Mouse (Mus musculus): ENCODE measurements around the gene Crtc1. TPM values are rescaled to one million over a fixed set of nuclear protein-coding genes. Genes with fewer than 3 reads are reported as not detected.
A peak's percentile ranks its signal among the peaks of the same experiment; 100 is the strongest.

Crtc1 gene
- total RNA-seq, 2 experiments from 2014 or later = 7.7 to 8.4 TPM

DNA sequence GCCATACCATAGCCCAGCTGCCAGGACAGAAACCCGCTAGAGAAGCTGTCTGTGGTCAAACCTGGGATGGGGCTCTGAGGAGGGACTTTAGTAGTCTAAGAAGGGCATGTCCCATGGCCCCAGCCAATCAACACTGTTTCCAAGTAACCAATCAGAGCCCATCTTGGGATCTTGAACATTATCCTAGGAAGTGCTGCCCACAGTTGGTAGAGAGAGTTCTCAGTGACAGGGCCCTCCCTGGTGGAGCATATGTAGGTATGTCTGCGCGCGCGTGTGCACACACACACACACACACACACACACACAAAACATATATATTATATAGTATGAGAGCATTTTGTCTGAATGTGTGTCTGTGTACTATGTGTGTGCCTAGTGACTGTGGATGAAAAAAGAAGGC is 46.3 kb downstream of the Crtc1 start:
- no peak for DNase-seq (ENCODE audit: low spot score)

DNA sequence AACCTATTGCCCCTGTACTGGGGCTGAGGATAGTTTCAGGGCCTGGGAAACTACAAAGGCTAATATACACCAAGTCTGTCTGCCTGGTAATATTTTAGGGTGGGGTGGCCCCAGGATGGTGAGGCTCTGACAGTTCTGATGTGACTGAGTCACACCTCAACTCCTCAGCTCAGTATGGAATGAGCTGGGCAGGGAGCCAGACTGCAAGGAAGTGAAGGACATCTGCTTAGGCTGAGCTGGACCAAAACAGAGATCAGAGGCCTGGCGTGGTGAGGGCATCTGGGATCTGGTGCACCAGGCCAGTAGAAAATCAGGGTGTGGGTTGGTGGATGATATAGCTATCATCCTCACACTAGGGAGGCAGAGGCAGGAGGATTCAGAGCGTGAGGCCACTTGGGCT is 49.7 kb downstream of the Crtc1 start:
- no peak for DNase-seq (ENCODE audit: low spot score)

DNA sequence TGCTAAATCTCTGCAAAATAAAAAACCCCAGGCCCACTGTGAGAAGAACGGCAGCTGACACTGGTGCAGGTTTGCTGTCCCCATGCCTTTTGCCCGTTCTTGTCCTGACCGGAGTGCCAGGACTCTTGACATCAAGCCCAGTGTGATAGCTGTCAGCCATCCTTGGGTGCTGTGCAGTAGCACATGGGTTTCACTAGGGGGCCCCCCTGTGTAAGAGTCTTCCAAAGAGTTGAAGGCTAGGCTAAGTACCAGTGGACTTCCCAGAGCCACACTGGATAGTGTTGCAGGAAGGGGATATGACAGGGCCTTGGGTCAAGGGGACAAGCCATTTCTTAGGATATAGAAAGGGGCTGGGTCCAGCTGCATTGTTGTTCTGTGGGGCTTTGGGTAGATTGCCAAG is 56.1 kb downstream of the Crtc1 start:
- peak; percentile 87 for DNase-seq (ENCODE audit: low spot score)

DNA sequence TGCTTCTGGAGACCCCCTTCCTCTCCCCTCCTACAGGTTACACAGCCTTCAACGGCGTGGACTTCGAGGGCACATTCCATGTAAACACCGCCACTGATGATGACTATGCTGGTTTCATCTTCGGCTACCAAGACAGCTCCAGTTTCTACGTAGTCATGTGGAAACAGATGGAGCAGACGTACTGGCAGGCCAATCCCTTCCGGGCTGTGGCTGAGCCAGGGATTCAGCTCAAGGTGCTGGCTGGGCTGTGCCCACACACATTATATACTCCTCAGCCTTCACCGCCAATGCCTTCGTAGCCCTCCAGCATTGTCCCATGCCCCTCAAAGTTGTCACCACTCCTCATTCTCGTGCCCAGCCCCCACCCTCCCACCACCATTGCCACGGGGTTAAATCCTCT is 59.3 kb downstream of the Crtc1 start:
- no peak for DNase-seq (ENCODE audit: low spot score)

DNA sequence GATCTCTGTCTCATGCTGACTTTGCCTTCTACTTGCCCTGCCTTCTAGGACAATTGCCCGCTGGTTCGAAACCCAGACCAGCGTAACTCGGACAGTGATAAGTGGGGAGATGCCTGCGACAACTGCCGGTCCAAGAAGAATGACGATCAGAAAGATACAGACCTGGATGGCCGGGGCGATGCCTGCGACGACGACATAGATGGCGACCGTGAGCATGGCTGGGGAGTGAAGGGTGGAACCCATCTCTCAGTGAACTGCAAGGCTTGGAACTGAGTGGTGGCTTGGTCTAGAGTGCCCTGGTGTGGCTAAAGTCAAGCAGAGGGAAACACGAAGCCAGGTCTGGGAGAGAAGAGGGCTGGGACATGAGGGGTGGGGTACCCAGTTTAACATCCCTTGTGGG is 62.3 kb downstream of the Crtc1 start:
- no peak for DNase-seq (ENCODE audit: low spot score)

DNA sequence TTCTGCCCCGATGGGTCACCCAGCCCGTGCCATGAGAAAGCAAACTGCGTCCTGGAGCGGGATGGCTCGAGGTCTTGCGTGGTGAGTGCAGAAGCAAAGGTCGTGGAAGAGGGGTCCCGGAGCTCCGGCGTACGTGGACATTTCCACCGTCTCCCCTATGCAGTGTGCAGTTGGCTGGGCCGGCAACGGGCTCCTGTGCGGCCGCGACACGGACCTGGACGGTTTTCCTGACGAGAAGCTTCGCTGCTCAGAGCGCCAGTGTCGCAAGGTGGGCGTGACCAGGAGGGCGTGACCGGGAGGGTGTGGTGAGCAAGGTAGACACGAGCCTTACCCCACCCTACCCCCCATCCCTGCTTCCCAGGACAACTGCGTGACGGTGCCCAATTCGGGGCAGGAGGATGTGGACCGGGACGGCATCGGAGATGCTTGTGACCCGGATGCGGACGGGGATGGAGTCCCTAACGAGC is 63.1 kb downstream of the Crtc1 start:
- DNase-seq (ENCODE audit: low spot score) = no peak

DNA sequence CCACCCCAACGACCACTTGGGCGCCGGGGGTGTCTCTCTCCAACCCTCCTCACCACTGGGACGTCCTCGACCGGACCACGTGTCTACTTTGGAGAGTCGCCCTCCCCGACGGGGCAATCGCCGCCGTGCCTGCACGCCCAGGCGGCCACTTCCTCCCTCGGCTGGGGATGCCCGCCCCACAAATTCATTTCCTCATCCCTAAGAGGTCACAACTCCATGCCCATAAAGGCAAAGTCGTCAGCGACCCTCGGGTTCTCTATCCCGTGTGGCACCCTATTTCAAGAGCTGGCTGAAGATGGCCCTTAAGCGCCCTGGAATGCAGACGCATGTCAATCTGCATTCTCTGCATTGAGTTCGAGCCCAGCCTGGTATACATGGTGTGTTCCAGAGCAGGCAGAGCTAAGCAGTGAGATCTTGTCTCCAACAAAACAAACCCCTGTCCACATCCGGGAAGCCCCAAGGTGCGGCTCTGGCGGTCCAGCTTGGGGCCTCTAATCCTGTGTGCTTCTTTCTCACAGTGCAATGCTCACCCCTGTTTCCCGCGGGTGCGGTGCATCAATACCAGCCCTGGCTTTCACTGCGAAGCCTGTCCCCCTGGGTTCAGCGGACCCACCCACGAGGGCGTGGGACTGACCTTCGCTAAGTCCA is 64.0 kb downstream of the Crtc1 start:
- DNase-seq (ENCODE audit: low spot score) = no peak

DNA sequence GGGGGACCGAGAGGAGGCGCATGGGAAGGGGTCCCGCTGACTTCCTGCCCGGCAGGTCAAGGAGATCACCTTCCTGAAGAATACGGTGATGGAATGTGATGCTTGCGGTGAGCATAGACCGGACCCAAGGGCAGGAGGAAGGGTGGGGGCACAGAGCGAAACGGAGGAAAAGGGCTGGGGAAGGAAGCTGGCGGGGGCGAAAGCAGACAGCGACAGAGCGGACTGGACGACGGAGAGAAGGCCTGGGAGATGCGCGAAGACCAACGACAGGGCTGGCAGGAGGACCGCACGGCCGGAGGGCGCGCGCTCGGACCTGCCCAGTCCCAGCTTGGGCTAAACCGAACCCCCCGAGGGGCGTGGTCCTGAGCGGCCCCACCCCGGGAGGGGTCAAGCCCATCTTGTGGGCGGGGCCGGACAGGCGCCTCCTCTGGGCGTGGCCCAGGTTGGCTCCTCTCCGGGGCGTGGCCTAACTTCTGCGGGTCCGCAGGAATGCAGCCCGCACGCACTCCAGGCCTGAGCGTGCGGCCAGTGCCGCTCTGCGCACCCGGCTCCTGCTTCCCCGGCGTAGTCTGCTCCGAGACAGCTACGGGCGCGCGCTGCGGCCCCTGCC is 65.0 kb downstream of the Crtc1 start:
- peak; percentile 79 for DNase-seq (ENCODE audit: low spot score)

DNA sequence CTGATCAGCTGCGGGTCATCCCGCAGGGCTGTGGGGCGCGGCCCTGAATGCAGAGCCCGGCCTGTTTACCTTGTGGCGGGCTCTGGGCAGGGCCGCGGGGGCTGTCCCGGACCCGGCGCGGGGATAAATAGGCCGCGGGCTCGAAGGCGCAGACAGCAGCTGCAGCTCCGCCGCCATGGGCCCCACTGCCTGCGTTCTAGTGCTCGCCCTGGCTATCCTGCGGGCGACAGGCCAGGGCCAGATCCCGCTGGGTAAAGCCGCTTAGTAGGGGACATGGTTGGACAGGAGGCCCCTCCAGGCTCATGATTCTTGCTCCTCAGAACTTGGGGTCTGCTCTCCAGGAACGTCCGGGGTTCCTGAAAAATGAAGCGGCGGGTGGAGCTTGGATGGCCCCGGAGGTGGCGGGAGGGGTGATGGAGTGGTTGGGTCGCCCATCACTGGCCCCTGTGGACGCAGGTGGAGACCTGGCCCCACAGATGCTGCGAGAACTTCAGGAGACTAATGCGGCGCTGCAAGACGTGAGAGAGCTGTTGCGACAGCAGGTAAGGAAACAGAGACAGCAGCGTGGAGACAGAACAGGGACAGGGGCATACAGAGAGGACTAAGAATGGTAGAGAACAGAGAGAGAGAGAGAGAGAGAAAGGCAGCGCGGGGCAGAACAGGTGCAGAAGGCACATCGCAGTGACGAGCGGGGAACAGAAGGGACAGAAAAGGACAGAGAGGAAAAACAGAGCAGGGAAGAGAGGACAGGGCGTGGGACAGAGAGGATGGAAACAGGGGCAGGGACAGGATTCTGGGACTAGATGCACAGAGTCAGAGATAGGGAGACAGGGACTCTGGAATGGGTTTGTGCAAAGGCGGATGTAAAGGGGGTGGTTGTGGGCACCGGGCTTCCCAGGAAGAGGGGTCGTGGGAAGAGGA is 65.7 kb downstream of the Crtc1 start, which contains the start of gene Comp:
Gene Comp, plus strand, starts transcription at position 162 of the 921 bp plus-strand sequence.
- DNase-seq (ENCODE audit: low spot score) = no peak

DNA sequence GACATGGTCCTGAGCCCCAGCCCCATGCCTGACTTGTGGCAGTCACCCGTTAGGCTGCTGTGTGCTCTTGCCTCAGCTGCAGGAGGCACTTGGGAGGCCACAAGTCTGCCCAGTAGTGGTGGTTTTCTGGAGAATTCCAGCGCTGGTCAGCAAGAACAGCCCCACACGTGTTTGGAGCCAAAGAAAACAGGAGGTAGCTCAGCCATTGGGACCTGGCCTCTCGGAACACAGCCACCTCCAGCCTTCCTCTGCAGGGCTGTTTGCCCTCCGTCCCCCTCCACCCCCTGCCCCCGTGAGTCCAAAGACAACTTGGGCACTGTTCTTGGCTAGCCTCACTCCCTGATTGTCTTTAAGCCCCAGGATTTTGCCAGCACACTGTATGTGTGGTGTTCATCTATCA is 67.4 kb downstream of the Crtc1 start:
- no peak for DNase-seq (ENCODE audit: low spot score)

DNA sequence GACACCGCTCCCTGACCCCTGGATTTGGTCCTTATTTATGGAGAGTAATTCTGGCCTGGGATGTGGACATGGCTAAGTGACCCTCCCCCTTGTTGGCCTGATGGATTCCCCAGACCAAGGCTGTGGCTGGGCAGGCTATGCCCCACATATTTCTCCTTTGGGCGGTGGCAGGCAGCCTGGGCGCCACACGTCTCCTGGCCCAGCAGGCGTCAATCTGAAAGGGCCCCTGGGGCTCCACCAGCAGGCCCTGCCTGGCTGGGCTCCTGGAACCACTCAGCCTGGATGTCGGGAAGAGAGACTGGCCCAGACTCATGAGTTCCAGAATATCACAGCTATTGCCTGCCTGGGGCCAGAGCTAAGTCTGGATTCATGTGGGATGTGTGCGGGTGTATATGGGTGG is 68.9 kb downstream of the Crtc1 start:
- no peak for DNase-seq (ENCODE audit: low spot score)

DNA sequence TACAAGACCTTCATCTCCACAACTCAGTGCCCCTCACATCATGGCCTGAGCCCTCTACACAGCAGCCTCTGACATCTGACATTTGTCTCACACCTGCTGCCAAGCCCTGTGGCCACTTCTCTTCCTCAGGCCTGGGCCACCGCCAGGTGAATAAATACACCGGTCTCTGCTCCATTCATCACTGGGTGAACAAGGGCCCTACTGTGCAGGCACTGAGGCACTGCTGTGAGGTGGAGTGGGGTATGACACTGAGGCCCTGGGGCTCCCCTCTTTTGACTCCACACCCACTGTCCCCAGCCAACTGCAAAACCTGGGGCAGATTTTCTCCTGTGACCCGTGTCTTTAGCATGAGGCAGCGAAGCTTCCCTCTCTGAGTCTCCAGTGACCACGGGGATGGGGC is 72.8 kb downstream of the Crtc1 start:
- DNase-seq (ENCODE audit: low spot score) = no peak

DNA sequence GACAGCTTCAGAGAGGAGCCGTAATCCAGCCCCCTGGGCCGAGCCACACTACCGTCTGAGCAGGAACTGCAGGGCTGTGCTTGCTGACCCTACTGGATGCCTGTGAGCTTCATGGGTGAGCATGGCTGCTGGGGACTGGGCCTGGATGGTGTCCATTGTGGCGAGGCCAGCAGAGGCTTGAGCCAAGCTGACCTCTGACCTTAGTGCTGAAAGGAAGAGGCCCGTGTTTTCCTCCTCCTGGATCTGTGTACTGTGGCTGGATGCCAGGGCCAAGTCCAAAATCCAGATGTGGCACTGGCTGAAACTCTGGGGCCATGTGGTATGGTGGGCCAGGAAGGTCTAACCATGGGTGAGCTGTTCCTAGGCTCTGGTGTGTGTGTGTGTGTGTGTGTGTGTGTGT is 75.3 kb downstream of the Crtc1 start:
- DNase-seq (ENCODE audit: low spot score) = no peak

DNA sequence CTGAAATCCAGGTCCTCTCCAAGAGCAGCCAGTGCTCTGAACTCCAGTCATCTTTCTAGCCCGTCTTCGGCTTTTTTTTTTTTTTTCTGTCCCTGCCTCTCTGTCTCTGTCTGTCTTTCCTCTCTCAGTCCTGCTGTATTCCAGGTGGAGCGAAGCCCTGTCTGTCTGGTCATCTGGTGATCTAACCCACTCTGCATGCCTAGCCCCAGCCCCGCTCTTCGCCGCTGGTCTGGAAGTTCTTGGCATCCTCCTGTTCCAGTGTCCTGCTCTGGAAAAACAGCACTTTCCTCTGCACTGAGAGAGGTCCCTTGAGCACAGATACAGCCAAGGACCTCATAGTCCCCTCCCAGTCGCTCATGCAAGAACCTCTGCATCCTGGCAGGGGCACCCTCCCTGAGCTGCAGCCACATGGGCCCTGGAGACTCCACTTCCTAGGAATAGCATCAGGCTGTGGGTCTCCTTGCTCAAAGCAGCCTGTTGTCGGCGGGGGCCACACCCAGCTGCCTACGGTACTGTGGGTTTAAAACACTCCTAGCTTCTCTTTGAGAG is 77.8 kb downstream of the Crtc1 start:
- no peak for DNase-seq (ENCODE audit: low spot score)

DNA sequence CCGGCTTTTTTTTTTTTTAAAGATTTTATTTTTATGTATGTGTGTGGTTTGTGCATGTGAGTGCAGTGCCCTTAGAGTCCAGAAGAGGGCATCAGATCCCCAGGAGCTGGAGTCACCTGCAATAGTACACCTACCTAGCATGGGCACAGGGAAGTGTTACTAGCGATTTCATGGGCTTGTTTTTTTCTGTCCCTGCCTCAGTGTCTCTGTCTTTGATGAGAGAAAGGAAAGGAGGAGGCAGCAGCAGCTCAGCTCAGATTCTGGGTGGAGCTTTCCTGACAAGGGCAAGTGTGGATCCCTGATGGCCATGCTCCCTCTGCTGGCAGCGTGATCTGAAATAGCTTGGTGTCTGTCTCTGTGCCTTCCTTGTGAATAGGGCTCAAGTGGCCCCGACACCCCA is 78.6 kb downstream of the Crtc1 start:
- no peak for DNase-seq (ENCODE audit: low spot score)

DNA sequence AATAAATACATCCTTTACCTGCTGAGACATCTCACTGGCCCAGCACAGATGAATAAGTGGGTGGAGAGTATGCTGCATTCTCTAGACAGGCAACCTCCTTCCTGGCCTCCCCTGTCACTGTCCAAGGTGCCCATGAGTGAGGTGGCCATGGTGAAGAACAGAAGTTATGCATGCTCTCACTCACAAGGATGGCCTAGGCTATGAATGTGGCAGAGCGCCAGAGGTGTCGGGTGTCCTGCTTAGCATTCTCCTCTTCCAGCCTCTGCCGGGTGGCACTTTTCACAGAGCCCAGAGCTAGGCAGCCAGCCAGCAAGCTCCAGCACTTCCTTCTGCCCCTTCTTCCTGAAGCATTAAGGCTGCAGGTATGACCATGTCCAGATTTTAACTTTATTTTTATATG is 80.0 kb downstream of the Crtc1 start:
- peak; percentile 78 for DNase-seq (ENCODE audit: low spot score)

DNA sequence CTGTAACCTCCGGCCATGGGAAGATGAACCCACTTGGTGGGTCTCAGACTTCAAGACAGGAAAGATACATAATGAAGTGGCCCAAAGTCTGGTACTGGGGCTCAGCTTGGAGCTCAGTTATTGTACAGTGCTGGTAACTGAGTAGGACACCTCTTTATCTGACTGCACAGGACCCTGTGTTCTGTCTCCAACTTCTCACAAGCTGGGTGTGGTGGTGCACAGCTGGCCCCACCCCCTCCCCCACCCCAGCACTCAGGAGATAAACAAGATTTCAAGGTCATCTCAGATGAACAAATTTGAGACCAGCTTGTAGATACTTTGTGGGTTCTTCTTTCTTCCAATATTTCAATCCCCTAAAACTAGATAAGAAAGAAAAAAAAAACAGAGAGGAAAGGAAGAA is 83.3 kb downstream of the Crtc1 start:
- no peak for DNase-seq (ENCODE audit: low spot score)

DNA sequence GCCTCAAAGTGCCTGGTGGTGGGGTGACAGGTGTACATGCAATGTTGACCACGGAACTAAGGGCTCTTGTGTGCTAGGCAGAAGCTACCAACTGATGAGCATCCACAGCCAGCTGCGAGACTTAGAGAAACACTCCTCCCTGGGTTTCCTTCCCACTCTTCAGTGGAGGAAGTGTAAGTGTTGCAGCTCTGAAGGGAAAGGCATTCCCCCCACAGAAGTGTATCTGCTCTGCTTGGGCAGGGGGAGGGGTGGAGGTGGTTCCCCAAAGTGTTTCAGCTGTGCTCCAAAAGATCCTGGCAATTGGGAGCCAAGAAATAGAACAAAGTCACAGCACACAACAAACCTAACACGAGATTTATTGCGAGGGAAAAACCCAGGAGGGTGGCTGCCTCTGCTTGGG is 85.4 kb downstream of the Crtc1 start:
- DNase-seq (ENCODE audit: low spot score) = no peak

DNA sequence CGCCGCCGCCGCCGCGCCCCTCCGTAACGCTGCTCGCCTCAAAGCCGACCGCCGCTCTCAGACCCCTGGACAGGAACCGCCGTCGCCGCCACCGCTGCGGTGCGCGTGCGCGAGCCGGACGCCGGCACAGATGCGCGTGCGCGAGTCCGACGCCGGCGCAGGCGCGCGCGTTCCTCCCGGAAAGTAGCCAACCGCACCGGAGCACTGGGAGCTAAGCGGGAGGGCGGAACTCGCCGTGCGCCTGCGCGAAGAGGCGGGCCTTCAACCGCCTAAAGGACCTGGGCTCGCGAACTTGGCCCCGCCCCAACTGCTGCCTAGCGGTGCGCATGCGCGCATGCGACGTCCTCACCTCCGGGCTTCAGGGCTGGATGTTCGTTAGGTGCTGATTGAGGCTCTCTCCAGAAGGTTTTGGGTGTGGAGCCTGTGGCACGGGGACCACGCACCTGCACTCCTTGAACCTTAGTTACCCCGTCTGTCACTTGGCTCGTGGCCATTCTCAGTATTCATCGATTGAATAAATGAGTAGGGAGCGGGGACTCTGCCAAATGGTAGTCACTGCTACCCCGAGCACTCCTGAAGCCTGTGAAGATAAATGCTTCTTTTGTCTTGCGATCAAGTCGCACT is 86.1 kb downstream of the Crtc1 start, which contains the start of gene Upf1:
Gene Upf1, minus strand, starts transcription at position 85 of the 624 bp plus-strand sequence.
- DNase-seq (ENCODE audit: low spot score) = peak; percentile 99

DNA sequence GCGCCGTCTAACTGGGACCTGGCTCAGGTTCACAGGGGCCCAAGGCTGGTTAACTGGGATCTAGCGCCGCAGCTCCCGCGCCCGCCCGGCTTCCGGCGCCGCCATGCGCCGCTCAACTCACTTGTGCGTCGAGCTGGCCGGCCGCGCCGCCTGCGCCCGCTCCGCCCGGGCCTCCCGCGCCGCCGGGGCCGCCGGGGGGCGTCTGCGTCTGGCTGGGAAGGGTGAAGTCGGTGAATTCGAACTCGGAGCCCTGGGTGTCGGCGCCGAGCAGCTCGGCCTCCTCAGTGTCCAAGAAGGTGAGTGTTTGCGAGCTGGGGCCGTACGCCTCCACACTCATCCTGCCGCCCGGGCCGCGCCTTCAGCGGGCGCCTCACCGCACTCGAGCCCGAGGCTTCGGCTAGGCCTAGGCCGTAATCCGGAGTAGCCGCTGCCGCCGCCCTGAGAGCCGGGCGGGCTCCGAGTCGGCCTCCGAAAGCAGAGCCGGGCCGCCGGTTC is 86.7 kb downstream of the Crtc1 start:
- DNase-seq (ENCODE audit: low spot score) = no peak

DNA sequence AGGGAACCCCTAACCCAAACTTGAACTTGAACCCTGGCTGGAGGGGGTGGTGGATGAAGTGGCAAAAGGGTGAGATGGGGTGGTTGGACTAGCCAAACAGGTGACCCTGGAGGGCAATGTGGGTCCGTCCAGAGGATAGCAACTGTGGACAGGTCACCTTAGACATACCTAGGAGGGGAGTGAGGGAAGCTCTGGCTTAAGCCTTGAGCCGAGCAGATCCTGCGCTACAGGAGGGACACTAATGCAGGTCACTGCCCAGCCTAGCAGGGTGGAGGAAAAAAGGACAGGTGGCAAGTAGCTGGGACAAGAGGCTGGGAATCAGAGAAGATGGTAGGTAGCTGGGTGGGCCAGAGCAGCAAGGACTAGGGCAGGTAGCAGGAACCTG is 87.4 kb downstream of the Crtc1 start:
- no peak for DNase-seq (ENCODE audit: low spot score)
